Comparison of ENCODE assay signal across 8 mouse cellular contexts in the genomic region with DNA sequence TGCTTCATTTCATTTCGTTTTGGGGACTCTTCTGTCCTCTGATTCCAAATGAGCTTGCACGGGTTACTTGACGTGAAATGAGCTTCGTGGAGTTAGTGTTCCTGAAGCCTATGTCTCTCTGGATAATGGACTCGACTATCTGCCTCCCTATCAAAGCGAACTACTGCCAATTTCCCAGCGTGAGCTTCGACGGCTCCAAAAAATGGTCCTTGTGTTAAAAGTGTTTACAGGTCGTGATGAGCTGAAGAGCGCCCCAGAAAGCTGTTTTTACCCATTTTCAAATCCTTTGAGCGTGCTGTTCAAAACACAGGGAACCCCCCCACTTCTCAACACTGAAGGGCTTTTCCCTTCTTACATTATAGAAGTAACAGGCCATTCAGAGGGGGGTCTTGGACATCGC. TPM values are rescaled to one million over a fixed set of nuclear protein-coding genes. Genes with fewer than 3 reads are reported as not detected.
A peak's percentile ranks its signal among the peaks of the same experiment; 100 is the strongest.
DNase-seq lines count a peak whose midpoint lies in the region; ATAC-seq and TF ChIP-seq lines count a peak whose summit lies in the region.

No protein-coding gene starts in this region.

- no peak for TF ChIP-seq POLR2A in ES-Bruce4 (IDR thresholded peaks at IDR 0.05; ENCODE audit: insufficient read depth, low read length)

- no peaks in the 10 kb centered on the region for H3K27me3 ChIP-seq in heart, embryonic 15.5 days
- no peaks in the 10 kb centered on the region for H3K27me3 ChIP-seq in ES-Bruce4 (ENCODE audit: control insufficient read depth, insufficient read depth, low read length, poor library complexity, severe bottlenecking)
- H3K27me3 ChIP-seq in embryonic facial prominence, embryonic 10.5 days (replicated peaks; ENCODE audit: low read depth, poor library complexity, severe bottlenecking): no peaks in the 10 kb centered on the region
- no peaks in the 10 kb centered on the region for H3K27me3 ChIP-seq in limb, embryonic 11.5 days (ENCODE audit: control insufficient read depth, insufficient read depth, low read length)
- no peaks in the 10 kb centered on the region for H3K27me3 ChIP-seq in stomach, embryonic 15.5 days (replicated peaks)

- 5% methylated on average over 13 of the region's 13 CpGs for WGBS in heart, embryonic 15.5 days
- WGBS in embryonic facial prominence, embryonic 10.5 days: 5% methylated on average over 13 of the region's 13 CpGs
- 2% methylated on average over 13 of the region's 13 CpGs for WGBS in limb, embryonic 11.5 days
- WGBS in stomach, embryonic 15.5 days: 4% methylated on average over 13 of the region's 13 CpGs

- peak overlapping the region; percentile 84 for H3K4me2 ChIP-seq in heart, embryonic 15.5 days
- H3K4me2 ChIP-seq in limb, embryonic 11.5 days (ENCODE audit: low read depth, severe bottlenecking): peak overlapping the region; percentile 45
- peak overlapping the region; percentile 73 for H3K4me2 ChIP-seq in stomach, embryonic 15.5 days

- H3K9me3 ChIP-seq in heart, embryonic 15.5 days (replicated peaks): no peaks in the 10 kb centered on the region
- H3K9me3 ChIP-seq in ES-Bruce4 (replicated peaks; ENCODE audit: control insufficient read depth, insufficient read depth, low read length, poor library complexity, severe bottlenecking): no peaks in the 10 kb centered on the region
- no peaks in the 10 kb centered on the region for H3K9me3 ChIP-seq in embryonic facial prominence, embryonic 10.5 days
- H3K9me3 ChIP-seq in limb, embryonic 11.5 days (ENCODE audit: control insufficient read depth, low read length): no peaks in the 10 kb centered on the region
- H3K9me3 ChIP-seq in stomach, embryonic 15.5 days: no peaks in the 10 kb centered on the region

- no peak for TF ChIP-seq CTCF in ES-Bruce4 (IDR thresholded peaks at IDR 0.05; ENCODE audit: low read depth, low read length)

- H3K9ac ChIP-seq in heart, embryonic 15.5 days: peak overlapping the region; percentile 72
- peak overlapping the region; percentile 79 for H3K9ac ChIP-seq in ES-Bruce4 (ENCODE audit: low read depth, poor library complexity, severe bottlenecking)
- H3K9ac ChIP-seq in limb, embryonic 11.5 days (ENCODE audit: low read length): peak overlapping the region; percentile 84
- peak overlapping the region; percentile 75 for H3K9ac ChIP-seq in stomach, embryonic 15.5 days

- TF ChIP-seq EP300 in ES-Bruce4 (IDR thresholded peaks at IDR 0.05; ENCODE audit: insufficient read depth, low read depth, low read length): no peak

- H3K4me3 ChIP-seq in heart, embryonic 15.5 days: peak overlapping the region; percentile 90
- peak overlapping the region; percentile 84 for H3K4me3 ChIP-seq in ES-Bruce4 (ENCODE audit: low read depth, low read length)
- H3K4me3 ChIP-seq in embryonic facial prominence, embryonic 10.5 days: peak overlapping the region; percentile 93
- H3K4me3 ChIP-seq in limb, embryonic 11.5 days (ENCODE audit: low read depth, low read length): peak overlapping the region; percentile 89
- H3K4me3 ChIP-seq in stomach, embryonic 15.5 days (replicated peaks): peak overlapping the region; percentile 96

- intact Hi-C loops in heart, postnatal 14 days (cut with DNase I): loop anchor here (5.0 kb wide), 1 partner anchor 54 kb away; no protein-coding TSS in a partner anchor

- ATAC-seq in heart, embryonic 15.5 days (replicated peaks; ENCODE audit: insufficient number of reproducible peaks, insufficient read depth, low FRiP score, low read depth): no peak
- ATAC-seq in limb, embryonic 11.5 days (ENCODE audit: insufficient number of reproducible peaks, low FRiP score, low TSS enrichment, low read depth): no peak
- no peak for ATAC-seq in stomach, embryonic 15.5 days (ENCODE audit: insufficient read depth, low FRiP score, low read depth)
- no peak for ATAC-seq in megakaryocyte-erythroid progenitor cell, adult 5-6 weeks (replicated peaks; ENCODE audit: low FRiP score, low TSS enrichment, poor library complexity, severe bottlenecking)

- no peak for DNase-seq in heart, postnatal 14 days
- no peak for DNase-seq in embryonic facial prominence, embryonic 10.5 days (ENCODE audit: low spot score)
- DNase-seq in limb, embryonic 11.5 days (ENCODE audit: low spot score): no peak
- DNase-seq in right cerebral cortex, postnatal 36 days (ENCODE audit: low spot score in 2 of 2): no peak

- peaks cover 27% of the 10 kb centered on the region for H3K4me1 ChIP-seq in heart, embryonic 15.5 days (replicated peaks)
- H3K4me1 ChIP-seq in ES-Bruce4 (ENCODE audit: control insufficient read depth, insufficient read depth, low read length): no peaks in the 10 kb centered on the region
- peaks cover 41% of the 10 kb centered on the region for H3K4me1 ChIP-seq in embryonic facial prominence, embryonic 10.5 days
- peaks cover 14% of the 10 kb centered on the region for H3K4me1 ChIP-seq in limb, embryonic 11.5 days (ENCODE audit: control insufficient read depth, insufficient read depth, low read length)
- peaks cover 14% of the 10 kb centered on the region for H3K4me1 ChIP-seq in stomach, embryonic 15.5 days

- peak overlapping the region; percentile 95 for H3K27ac ChIP-seq in heart, embryonic 15.5 days
- peak overlapping the region; percentile 39; the same call in 1 of the 2 replicates for H3K27ac ChIP-seq in ES-Bruce4 (ENCODE audit: insufficient read depth, low read length)
- H3K27ac ChIP-seq in embryonic facial prominence, embryonic 10.5 days (replicated peaks): peak overlapping the region; percentile 99
- H3K27ac ChIP-seq in limb, embryonic 11.5 days (replicated peaks; ENCODE audit: low read depth, low read length): peak overlapping the region; percentile 74
- H3K27ac ChIP-seq in stomach, embryonic 15.5 days: peak overlapping the region; percentile 89

- H3K36me3 ChIP-seq in heart, embryonic 15.5 days: no peaks in the 10 kb centered on the region
- no peaks in the 10 kb centered on the region for H3K36me3 ChIP-seq in ES-Bruce4 (ENCODE audit: control insufficient read depth, insufficient read depth, low read length, poor library complexity, severe bottlenecking)
- no peaks in the 10 kb centered on the region for H3K36me3 ChIP-seq in embryonic facial prominence, embryonic 10.5 days (replicated peaks)
- no peaks in the 10 kb centered on the region for H3K36me3 ChIP-seq in limb, embryonic 11.5 days (ENCODE audit: control insufficient read depth, insufficient read depth, low read length)
- no peaks in the 10 kb centered on the region for H3K36me3 ChIP-seq in stomach, embryonic 15.5 days

RNA-seq across cellular contexts. Expression of gene Trp53bp2, which starts 0.7 kb away (rescaled TPM):
- polyA plus RNA-seq in heart, embryonic 15.5 days (2015; fragmentation: Nextera tagmentation; extraction: Ambion mirVana): 12.0 and 15.5 TPM in 2 replicates
- total RNA-seq in heart, postnatal 14 days (2021): 10 to 100 TPM; 12.6 to 15.5 TPM
- 23.7 and 24.8 TPM in 2 replicates for polyA plus RNA-seq in ES-Bruce4 (2011; ENCODE audit: insufficient read depth, insufficient read length, low read depth, missing spikeins)
- polyA plus RNA-seq in embryonic facial prominence, embryonic 10.5 days (2016; fragmentation: Nextera tagmentation; extraction: Ambion mirVana): 34.1 and 35.6 TPM in 2 replicates
- 41.5 and 46.6 TPM in 2 replicates for polyA plus RNA-seq in limb, embryonic 11.5 days (2014; fragmentation: Nextera tagmentation; extraction: Ambion mirVana)
- polyA plus RNA-seq in stomach, embryonic 15.5 days (2015; fragmentation: Nextera tagmentation; extraction: Ambion mirVana): 19.9 and 23.1 TPM in 2 replicates
- 8.2 and 8.8 TPM in 2 replicates for total RNA-seq in megakaryocyte-erythroid progenitor cell, adult 5-6 weeks (2014; fragmentation: Nextera tagmentation)
- total RNA-seq in megakaryocyte-erythroid progenitor cell, adult 5-6 weeks (2017): 6.2 and 7.5 TPM in 2 replicates

Comparison
In these comparisons a context has a peak if more than half of its experiments do, and no peak if none do; other contexts are left out.
1. H3K27ac ChIP-seq: peak in every context shown above with its lines; median percentile 99 in embryonic facial prominence, embryonic 10.5 days; 95 in heart, embryonic 15.5 days; 89 in stomach, embryonic 15.5 days; 74 in limb, embryonic 11.5 days; 39 in ES-Bruce4.